ENCODE assay signal across 16 mouse cellular contexts in genomic region chr6:67183481-67184215, GRCm38 (mm10). TPM values are rescaled to one million over a fixed set of nuclear protein-coding genes. Genes with fewer than 3 reads are reported as not detected.
DNase-seq lines count a peak whose midpoint lies in the region; ATAC-seq lines count a peak whose summit lies in the region.
"Had no signal": no experiment of that assay in that cellular context is flagged by ENCODE, and none has a peak within 500 bp of the region (broad histone marks: within the 10 kb centered on the region; RNA-seq: fewer than 3 reads in every experiment).

No protein-coding gene starts in this region.

- 43% methylated on average over 15 of the region's 15 CpGs for WGBS in liver, embryonic 16.5 days (ENCODE audit: insufficient replicate concordance)

- no peaks in the 10 kb centered on the region for H3K27me3 ChIP-seq in liver, embryonic 16.5 days (ENCODE audit: control insufficient read depth, insufficient read depth, low read depth, low read length)
- H3K27me3 ChIP-seq: heart, embryonic 12.5 days; midbrain, embryonic 13.5 days; neural tube, embryonic 12.5 days had no signal

- H3K4me3 ChIP-seq in liver, embryonic 16.5 days (ENCODE audit: low read depth, low read length) = peak overlapping the region; percentile 25
- H3K4me3 ChIP-seq: embryonic facial prominence, embryonic 10.5 days; forebrain, embryonic 10.5 days; heart, embryonic 12.5 days; midbrain, embryonic 13.5 days; neural tube, embryonic 12.5 days had no signal

- H3K4me1 ChIP-seq in liver, embryonic 16.5 days (ENCODE audit: control insufficient read depth, low read depth, low read length) = peaks cover 25% of the 10 kb centered on the region
- H3K4me1 ChIP-seq: embryonic facial prominence, embryonic 10.5 days; forebrain, embryonic 10.5 days; midbrain, embryonic 13.5 days; neural tube, embryonic 12.5 days had no signal

- ATAC-seq in CD4-positive, CD25-positive, alpha-beta regulatory T cell, adult 4 months = peak; percentile 37
- no peak for ATAC-seq in liver, embryonic 16.5 days (ENCODE audit: low read depth)
- ATAC-seq: midbrain, embryonic 13.5 days had no signal

- H3K4me2 ChIP-seq in liver, embryonic 16.5 days (ENCODE audit: low read depth, low read length) = peak overlapping the region; percentile 19
- H3K4me2 ChIP-seq: heart, embryonic 12.5 days; lung, embryonic 14.5 days; midbrain, embryonic 13.5 days; neural tube, embryonic 12.5 days had no signal

- no peaks in the 10 kb centered on the region for H3K9me3 ChIP-seq in liver, embryonic 16.5 days (replicated peaks; ENCODE audit: control insufficient read depth, low read length)
- H3K9me3 ChIP-seq: embryonic facial prominence, embryonic 10.5 days; forebrain, embryonic 10.5 days; G1E; heart, embryonic 12.5 days; midbrain, embryonic 13.5 days; neural tube, embryonic 12.5 days had no signal

- no peaks in the 10 kb centered on the region for H3K36me3 ChIP-seq in liver, embryonic 16.5 days (ENCODE audit: control insufficient read depth, insufficient read depth)
- H3K36me3 ChIP-seq: embryonic facial prominence, embryonic 10.5 days; forebrain, embryonic 10.5 days; G1E; heart, embryonic 12.5 days; midbrain, embryonic 13.5 days; neural tube, embryonic 12.5 days had no signal

- H3K9ac ChIP-seq in liver, embryonic 16.5 days (ENCODE audit: low read depth, low read length) = peak overlapping the region; percentile 30
- H3K9ac ChIP-seq: heart, embryonic 12.5 days; lung, embryonic 14.5 days; midbrain, embryonic 13.5 days; neural tube, embryonic 12.5 days had no signal

- DNase-seq in ZHBTc4 (ENCODE audit: low read depth, low spot score) = peak; percentile 39
- DNase-seq in thymus, postnatal 0 days (ENCODE audit: low spot score) = peak; percentile 53
- DNase-seq in right cerebral cortex, postnatal 36 days (ENCODE audit: low spot score in 2 of 2) = no peak
- no peak for DNase-seq in kidney, adult 11 months
- DNase-seq in kidney, adult 18-20 months = no peak
- DNase-seq: cerebellum, adult 8-10 months; lung, embryonic 14.5 days; retina, postnatal 1 day had no signal

- H3K27ac ChIP-seq in liver, embryonic 16.5 days (ENCODE audit: low read length) = peak overlapping the region; percentile 32; the same call in 1 of the 2 replicates
- H3K27ac ChIP-seq: embryonic facial prominence, embryonic 10.5 days; forebrain, embryonic 10.5 days; midbrain, embryonic 13.5 days; neural tube, embryonic 12.5 days had no signal

RNA-seq across cellular contexts. Expression of gene Serbp1, which starts 54.3 kb away (rescaled TPM):
- polyA plus RNA-seq in CD4-positive, CD25-positive, alpha-beta regulatory T cell, adult 4 months (2017; shearing (Covaris generic)) = 100 to 1,000 TPM; 188 to 255 TPM
- polyA plus RNA-seq in liver, embryonic 16.5 days (2015; fragmentation: Nextera tagmentation; extraction: Ambion mirVana) = 183 and 192 TPM in 2 replicates
- polyA plus RNA-seq in thymus, postnatal 0 days (2015; fragmentation: Nextera tagmentation; extraction: Ambion mirVana) = 518 and 533 TPM in 2 replicates

Comparison
In these comparisons a context has a peak if more than half of its experiments do, and no peak if none do; other contexts are left out.
1. DNase-seq: peak in ZHBTc4 (single experiment) and thymus, postnatal 0 days (single experiment); none in right cerebral cortex, postnatal 36 days (0 of 2), kidney, adult 11 months (single experiment) and kidney, adult 18-20 months (single experiment).